Mouse (Mus musculus): Measurements from ENCODE around the gene Dmac1. TPM values are rescaled to one million over a fixed set of nuclear protein-coding genes. Genes with fewer than 3 reads are reported as not detected.

The Dmac1 gene
- 10 to 100 TPM; 33.2 to 34.1 TPM for total RNA-seq (2023)

DNA sequence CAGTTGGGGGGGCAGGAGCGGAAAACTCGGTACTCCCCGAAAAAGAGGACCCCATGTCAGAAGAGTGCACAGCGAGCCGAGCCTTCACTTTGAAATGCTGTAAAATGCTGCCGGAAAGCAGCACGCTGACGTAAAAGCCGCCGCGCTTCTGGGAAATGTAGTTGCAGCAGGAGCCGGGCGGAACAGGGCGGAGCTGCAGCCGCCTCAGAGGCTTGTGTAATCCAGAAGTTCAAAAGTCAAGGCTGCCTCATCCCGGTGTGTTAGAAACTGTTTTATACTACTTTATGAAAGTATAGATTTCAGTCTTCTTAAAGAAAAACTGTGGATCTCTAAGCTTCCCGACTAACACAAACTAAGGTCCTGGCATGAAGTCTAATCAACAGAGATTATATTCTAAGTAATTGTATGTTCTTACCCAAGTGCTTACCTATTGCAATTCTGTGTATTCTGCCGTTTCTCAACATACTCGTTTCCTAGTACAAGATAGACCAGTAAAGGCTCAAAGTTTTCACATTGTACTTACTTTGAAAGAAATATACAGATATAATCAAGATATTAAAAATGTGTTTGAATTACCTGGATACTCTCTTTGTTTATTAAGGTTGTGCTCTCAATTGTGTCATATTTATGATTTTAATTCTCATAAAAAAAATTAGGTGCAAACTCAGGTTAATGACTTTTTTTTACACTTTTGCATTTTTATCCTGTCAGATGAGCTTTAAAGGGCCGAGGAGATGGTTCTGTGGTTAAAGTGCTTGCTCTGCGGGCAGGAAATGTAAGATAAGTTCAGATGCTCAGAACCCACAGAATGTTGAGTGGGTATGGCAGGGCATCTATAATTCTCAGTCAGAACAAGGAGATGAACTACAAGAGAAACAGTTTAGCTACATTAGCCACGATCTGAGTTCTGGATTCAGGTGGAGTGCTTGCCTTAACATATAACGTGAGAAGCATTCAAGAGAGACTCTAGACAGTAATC, at the start of gene Dmac1:
Dmac1 (minus strand) TSS at position 109 of the 979 bp plus-strand sequence.

